Mouse (Mus musculus): ENCODE data around the gene Rapgef2.
"Not testable (repeated sequence)": the region's sequence is repeated elsewhere in the genome, so short reads cannot be mapped to it uniquely, and the experiment has no call there.

Rapgef2 gene

DNA sequence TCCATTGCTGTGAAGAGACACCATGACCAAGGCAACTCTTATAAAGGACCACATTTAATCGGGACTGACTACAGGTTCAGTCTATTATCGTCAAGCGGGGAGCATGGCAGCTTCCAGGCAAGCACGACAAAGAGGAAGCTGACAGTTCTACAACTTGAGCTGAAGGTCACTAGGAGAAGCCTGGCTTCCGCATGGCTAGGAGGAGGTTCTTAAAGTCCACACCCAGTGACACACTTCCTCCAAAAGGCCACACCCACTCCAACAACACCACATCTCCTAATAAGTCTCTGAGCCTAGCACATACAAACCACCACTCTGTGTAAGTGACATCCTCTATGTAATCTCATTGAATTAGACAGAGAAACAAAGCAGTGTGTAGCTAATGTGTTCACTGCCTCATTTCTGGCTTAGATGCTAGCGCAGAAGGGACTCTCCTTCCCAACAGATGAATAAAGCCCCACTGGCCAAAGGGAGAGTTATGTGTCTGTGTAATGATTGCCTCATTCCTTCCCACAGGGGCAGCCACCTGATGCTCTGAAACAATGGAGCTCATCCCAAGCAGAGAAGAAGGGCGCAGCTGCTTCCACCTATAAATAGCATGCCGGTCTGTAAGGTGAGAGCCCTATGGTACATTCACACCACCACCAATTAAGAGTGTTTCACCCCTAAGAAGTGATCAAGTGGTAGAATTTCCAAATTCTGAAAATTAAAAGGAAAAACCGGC is 48.5 kb downstream of the Rapgef2 start:
- DNase-seq (ENCODE audit: low read depth in 1 of 2, low spot score in 2 of 2): peak; percentile 70 to 76

DNA sequence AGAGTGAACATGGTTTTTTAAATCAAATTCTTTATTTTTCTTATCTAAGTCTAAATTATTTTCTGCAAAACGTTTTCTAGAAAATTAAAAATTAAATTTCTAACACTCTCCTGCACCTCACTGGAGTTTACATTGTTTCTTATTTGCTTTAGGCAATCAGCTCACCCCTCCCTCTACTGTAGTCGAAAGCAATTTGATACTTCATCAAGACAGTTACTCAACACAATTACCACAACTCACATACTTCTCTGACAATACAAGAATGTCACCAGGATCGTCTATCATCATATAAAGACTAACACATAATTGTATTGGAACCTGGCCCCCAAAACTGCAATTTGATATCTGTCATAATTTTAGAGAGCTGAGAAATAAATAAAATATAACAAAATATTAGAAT is 51.8 kb downstream of the Rapgef2 start:
- no peak for DNase-seq (ENCODE audit: low read depth in 1 of 2, low spot score in 2 of 2)

DNA sequence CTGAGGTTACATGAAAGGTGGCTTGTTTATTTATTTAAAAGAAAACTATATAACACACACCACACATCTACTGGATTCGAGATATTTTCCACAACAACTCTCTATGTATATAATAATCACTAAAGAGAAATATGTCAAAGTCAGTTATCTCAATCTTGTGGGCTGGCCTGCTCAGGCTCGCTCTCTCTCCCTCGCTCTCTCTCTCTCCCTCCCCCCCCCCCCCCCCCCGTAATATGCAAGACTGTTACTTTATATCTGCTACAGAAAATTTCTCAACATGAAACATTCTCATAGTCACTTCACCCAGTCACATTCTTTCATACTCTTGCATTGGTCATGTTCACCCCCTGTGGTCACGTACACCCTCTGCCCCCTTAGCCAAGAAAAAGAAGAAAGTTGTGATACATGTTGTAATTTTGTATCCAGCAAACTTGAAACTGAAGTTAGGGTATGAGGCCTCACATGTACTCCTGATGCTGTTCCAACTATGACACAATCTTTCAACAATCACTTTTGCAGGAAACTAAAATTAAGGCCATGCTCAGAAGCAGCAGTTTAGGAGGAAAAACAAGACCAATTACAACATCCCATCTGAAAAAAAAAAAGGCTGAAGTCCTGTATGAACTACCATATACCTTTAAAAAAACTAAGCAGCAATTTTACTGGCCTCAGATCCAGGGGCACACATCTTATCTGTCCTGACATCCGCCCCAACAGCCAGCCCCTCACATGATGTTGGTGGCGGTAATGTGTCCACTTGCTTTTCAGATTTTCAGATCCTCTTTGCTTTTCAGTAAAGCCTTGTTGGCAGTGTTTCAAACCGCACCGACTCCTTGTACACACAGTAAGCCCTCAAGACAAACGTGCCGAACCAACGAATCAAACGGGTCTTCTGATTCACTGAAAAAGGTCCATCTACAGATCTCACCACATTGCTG is 52.6 kb downstream of the Rapgef2 start:
- peak; percentile 51 to 61 for DNase-seq (ENCODE audit: low read depth in 1 of 2, low spot score in 2 of 2)

DNA sequence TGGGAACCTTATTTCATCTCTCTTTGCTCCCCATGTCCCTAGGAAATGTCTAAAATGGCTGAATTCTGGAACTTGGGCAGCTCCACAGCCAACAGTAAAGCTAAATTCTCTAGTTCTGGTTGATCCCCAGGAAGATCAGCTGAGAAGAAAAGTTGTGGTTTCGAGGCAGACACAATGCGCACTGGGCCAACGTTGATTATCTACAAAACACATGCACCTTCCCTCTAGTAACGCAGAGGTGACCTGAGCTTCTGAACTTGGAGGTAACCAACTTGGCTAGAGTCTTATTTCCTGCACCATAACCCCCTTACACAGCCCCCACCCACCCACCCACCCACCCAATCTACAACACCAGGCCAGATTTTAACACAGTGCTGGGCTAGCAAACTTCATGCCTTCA is 55.6 kb downstream of the Rapgef2 start:
- DNase-seq (ENCODE audit: low read depth in 1 of 2, low spot score in 2 of 2): no peak

DNA sequence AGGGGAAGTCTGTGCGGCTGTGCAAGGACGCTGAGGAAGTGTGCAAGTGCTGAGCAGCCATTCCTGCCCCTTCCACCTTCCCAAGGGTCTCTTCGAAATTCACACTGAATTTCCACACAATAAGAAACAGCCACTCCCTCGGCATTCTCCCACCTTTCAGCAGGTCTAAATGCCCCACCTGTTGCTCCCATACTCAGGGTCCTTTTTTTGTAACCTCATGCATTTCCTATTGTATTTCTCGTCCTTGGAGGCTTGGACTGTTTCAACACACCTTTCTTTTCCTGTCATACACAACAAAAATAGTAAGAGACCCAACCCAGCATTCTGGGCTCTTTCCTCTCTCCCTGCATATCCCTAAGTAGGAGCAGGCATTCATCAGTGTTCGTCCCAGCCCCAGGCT is 56.8 kb downstream of the Rapgef2 start:
- DNase-seq (ENCODE audit: low read depth in 1 of 2, low spot score in 2 of 2): no peak

DNA sequence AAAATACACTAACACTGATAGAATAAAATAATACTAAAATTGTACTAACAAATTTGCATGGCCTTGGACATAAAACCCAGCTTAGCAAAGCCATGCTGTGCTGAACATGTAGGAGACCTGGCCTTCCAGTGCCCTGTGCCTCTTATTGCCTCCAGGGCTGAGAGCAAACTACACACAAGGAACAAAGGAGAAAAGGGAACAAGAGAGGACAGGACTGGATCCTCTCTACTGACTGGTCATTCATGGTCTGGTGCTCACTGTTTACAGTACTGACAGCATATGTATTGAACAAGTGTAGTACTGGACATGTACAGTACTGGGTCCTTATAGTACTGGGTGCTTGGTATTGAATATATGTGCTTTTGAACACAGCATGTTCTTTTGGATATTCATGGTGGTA is 58.0 kb downstream of the Rapgef2 start:
- DNase-seq (ENCODE audit: low read depth in 1 of 2, low spot score in 2 of 2): no peak

DNA sequence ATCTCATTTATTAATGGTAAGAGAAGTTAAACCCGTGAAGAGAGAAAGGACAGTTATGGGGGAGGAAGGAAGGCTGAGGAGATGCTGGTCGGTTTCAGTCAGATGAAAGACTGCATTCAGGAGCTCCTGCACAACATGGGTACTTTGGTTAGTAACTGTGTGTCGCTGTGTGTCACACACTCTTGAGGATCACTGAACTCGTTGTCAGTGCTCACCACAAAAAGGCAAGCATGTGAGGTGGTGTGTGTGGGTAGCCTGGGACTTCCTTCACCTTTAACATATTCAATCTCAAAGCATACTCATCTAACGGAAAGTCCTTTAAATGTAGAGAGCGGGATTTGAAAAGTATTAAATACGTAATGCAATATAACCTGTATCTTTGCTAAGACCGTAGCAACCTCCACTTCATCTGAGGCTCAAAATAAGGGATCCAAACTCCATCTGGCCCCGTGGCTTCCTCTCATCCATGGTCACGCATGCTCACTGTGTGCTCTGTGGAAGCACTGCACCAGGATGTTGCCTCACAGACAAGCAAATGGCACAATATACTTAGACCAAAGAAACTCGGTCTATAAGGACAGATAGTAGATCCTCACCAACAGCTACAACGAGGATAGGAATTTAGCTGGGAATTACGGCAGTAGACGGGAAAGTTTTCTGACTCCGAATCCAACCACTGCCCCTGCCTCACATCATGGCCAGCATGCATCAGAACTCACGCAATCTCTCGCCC is 58.8 kb downstream of the Rapgef2 start:
- no peak for DNase-seq (ENCODE audit: low read depth in 1 of 2, low spot score in 2 of 2)

DNA sequence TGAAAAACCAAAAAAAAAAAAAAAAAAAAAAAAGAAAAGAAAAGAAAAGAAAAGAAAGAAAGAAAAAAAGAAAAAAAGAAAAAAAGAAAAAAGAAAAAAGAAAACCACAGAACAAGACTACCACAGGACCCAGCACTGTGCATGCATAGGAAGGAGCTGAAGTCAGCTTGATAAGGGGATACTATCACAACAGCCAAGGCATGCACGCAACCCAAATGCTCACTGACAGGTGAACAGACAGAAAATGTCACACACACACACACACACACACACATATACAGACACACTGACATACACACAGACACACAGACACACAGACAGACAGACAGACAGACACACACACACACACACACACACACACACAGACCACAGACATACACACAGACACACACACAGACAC is 59.5 kb downstream of the Rapgef2 start:
- DNase-seq (ENCODE audit: low read depth in 1 of 2, low spot score in 2 of 2): not testable (repeated sequence)

DNA sequence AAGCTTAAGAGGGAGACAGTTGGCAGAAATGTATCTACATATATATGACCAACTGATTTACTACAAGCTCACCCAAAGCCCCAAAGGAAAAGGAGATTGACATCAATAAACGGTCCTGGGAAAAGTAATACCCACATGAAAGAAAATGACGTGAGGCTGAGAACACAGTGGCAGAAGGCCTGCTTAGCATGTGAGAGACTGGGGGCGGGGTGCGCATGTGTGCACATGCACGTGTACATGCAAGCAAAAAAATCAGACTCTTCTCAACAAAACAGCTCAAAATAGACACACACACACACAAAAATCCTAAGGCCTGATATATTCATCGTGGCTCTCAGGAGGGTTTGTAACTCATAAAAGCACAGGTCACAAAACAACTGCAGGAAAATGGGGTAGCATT is 60.4 kb downstream of the Rapgef2 start:
- no peak for DNase-seq (ENCODE audit: low read depth in 1 of 2, low spot score in 2 of 2)

DNA sequence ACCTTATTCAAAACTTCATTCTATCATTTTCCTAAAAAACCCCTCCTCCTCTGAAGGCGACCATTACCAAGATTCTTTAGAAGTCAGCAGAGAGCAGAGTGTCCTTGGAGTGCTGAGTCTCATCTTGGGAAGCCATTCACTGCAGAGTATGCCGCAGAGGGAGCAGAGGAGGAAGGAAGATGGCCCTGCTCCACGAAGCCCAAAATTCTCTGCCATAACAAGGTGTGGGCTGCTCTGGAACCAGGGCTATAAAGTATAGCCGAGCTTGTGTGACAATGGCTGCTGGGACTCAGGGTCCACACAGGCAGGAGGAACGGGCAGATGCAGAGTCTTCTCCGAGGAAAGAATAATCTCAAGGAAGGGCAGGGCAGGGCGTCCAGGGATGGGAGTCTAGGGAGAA is 62.0 kb downstream of the Rapgef2 start:
- DNase-seq (ENCODE audit: low read depth in 1 of 2, low spot score in 2 of 2): no peak

DNA sequence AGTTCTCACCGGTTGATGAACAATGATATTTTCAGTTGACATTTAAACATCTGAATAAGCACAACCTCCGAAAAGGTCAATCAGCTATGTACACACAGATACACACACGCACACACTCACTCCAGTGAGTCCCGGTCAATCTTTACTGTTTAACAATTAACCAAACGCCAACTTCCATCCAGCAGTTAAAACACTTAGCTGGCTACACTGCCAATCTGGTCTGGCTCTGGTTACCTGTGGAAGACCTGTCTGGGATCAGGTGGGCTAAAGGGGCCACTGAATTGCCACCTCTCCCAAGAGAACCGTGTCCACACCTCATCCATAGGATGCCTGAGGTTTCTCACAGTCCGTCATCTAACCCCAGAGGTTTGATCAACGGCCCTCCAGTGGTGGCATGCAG is 63.0 kb downstream of the Rapgef2 start:
- no peak for DNase-seq (ENCODE audit: low read depth in 1 of 2, low spot score in 2 of 2)

DNA sequence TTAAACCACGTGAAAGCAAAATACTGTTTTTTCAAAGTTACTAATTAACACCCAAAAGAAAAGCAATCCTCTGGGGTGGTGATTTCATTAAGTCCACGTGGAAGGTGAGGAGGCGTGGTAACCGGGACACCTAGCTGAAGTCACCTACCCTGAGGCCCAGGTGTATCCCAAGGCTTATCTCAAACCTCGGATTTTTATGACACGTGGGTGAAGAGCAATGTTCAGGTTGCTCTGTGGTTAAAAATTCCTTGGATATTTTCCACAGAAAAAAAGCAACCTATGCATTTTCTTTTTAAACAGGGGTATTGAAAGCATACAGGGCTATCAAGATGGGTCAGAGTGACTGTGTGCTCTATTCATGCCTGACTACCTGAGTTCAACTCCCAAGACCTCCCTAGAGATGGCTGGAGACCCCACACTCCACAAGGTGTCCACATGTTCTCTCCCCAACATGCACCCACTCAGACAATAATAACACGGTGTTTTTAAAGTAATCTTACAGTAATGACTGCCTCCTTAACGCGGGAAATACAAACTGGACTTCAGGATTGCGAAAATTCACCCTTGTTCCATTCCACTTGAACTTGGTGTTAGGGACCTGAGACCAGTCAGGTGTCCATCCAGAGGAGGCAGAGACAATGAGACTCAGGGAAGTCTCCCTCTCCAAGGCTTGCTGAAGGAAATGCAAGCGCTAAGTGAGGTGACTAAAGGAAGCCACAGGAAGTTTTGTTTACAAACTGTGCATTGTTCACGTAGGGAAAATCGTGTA is 63.9 kb downstream of the Rapgef2 start:
- no peak for DNase-seq (ENCODE audit: low read depth in 1 of 2, low spot score in 2 of 2)

DNA sequence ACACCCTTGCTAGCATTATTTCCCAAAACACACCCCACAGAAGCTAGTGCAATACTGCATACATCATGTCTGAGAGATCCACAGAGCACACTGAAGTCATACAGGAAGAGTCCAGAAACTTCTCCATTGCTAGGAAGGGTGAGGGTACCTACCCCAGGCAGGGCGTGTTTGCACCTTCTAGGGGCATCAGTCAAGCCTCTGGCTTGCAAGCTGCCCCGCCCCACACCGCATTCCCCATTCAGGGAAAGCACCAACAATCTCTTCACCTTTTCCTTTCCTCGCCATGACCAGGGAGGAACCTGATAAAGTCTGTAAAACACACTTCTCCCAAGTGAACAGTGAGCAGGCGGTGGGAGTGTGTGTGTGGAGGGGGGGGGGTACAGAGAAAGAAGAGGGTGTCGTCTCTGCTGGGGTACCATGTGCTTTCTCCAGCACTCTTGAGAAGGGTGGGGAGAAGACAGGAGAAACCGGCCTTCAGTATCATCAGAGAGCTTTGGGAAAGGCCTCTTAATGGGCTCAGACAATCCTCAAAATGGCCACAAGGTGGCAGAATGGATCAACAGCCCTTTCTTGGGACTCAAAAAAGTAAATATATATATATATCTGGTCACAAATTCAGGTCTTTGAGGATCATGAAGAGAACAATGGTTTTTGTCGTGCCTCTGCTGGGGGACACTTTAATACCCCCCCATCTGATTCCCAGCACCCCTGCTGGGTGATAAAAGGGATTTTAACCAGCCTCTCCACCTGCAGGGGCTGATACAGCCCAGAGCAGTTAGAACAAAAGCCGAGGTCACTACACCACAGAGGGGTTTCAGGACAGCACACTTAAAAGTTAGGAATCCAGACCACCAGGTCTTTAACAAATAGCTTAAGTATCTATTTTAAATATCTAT is 64.8 kb downstream of the Rapgef2 start:
- peak in 1 of 2 experiments; percentile 30 for DNase-seq (ENCODE audit: low read depth in 1 of 2, low spot score in 2 of 2)

DNA sequence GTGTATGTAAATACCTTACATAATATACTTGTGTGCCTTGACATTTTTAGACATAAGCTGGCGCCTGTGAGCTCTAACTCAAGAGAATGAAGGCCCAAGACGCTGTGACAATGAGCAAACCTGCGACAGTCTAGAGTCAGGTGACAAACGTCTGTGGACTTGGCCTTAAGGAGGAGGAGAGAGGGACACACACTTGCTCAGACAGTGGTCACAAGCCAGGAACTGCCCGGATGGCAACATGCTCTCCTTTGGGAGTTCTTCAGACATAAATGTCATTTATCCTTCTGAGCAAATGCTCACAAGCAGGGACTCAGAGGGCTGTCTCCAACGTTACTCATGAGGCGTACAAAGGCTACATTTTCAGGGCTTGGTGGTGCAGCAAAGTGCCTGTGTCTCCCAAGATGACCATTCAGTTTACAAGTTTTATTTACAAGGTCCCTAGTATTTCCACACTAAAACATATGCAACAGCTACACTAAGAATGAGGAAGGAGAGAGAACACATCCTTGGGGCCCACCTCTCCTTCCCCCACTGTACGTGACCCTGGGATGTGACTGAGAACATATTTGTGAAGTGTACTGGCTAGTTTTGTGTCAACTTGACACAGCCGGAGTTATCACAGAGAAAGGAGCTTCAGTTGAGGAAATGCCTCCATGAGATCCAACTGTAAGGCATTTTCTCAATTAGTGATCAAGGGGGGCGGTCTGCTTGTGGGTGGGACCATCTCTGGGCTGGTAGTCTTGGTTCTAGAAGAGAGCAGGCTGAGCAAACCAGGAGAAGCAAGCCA is 67.0 kb downstream of the Rapgef2 start:
- no peak for DNase-seq (ENCODE audit: low read depth in 1 of 2, low spot score in 2 of 2)

DNA sequence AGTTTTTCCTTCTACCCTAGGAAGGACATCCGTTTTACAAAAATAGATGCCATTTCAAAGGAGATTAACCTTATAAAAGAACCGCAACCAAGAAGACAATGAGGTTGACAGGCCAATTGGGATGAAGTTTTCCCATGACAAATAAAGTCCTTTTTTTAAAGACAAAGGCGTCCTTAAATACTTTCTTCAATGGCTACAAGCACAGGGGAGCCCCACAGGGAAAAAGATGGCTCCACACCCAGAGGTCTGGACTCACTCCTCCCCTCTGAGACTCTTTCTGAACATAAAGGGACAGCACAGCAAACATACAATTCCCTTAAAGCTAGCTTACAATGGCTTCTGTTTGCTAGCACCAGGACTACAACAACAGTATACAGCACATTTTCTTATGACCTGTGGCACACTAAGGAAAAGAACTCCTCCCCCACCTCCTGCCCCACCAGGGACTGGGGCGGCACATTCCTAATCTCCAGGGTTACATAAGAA is 67.7 kb downstream of the Rapgef2 start:
- no peak for DNase-seq (ENCODE audit: low read depth in 1 of 2, low spot score in 2 of 2)

DNA sequence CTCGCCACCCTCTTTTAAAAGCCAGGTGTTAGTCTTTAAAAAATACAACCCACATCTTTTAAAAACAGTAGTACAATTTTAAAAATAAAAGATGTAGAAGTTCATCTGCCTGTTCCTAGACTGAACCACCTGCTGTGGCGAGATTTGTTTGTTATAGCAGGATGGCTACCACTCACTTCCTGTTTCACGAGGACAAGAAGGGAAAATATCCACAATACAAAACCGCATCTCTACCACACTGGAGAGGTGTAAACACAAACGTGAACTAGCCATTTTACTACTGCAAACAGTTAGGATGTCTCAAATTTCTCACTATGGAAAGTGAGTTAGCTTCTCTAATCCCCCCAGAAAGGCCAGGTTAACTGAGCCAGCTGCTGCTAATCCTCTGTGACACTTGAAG is 76.1 kb downstream of the Rapgef2 start:
- DNase-seq (ENCODE audit: low read depth in 1 of 2, low spot score in 2 of 2): no peak

DNA sequence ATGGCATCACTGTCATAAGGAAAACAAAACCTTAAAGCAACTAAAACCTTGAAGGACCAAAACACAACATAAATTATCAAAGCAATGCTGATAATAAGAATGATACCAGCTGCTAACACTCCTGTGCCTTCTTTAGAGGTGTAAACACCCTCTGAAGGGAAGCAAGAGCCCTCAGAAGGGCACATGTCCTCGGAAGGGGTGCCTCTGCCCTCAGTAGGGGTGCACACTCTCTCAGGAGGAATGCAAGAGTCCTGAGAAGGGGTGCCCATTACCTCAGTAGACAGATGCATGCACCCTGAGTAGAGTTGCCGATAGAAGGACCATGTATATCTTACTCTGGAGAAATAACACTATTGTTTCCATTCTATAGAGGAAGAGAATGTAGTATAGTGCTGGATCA is 79.1 kb downstream of the Rapgef2 start:
- no peak for DNase-seq (ENCODE audit: low read depth in 1 of 2, low spot score in 2 of 2)

DNA sequence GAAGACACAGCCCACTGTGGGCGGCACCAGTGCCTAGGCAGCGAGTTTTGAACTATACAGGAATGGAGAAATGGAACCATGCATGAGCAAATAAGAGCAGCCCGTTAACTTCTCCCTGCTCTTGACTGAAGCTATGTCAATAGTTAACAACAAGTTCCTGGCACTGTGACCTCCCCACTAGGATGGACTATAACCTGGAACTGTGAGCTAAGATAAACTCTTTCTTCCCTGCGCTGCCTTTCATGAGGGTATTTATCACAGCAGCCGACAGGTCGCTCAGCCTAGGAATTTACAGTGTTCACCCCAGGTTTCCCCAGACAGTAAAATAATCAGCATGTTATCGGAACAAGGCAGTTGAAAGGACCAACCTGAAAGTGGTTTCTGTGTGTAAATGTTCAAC is 79.8 kb downstream of the Rapgef2 start:
- DNase-seq (ENCODE audit: low read depth in 1 of 2, low spot score in 2 of 2): no peak

DNA sequence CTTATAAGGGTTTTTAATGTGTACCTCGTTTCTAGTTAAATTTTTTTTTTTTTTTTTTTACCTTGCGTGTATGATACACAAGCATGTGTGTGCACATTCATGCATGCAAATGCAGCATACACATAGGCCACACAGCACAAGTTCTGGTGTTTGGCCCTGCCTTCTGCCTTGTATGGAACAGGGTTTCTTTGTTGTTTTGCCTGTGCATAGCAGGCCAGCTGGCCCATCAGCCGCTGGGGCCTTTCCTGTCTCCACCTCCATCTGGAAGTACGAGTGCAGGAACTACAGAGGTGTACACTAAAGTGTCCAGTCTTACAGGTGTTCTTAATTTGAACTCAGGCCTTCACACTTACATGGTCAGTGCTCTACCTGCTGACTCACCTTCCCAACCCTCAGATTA is 80.3 kb downstream of the Rapgef2 start:
- no peak for DNase-seq (ENCODE audit: low read depth in 1 of 2, low spot score in 2 of 2)

Measured in monocyte, adult 2 months (primary cell).